Mouse (Mus musculus) CH12.LX (cell line): ENCODE measurements at regions not wholly inside any gene's neighbourhood (a gene's known extent, or its start where the extent isn't known, plus 50 kb on each side); places are given as distances from the start of the nearest gene placed in this dataset.
A peak's percentile ranks its signal among the peaks of the same experiment; 100 is the strongest.

ENCODE experiments used
- DNase-seq: peaks from one replicate; pipeline ENCODE4 v3.0.0-alpha.2; 2013; ENCODE audit errors: extremely low read depth
- H3K27ac ChIP-seq: 2 replicates; pipeline ENCODE4 v1.5.1; 2012; ENCODE audit warnings: low read depth, mild to moderate bottlenecking, control low read depth, moderate library complexity; ENCODE audit not compliant: insufficient read depth
- H3K27me3 ChIP-seq: replicated peaks from 2 replicates; pipeline ENCODE3; 2012; ENCODE audit warnings: inconsistent platforms
- H3K36me3 ChIP-seq, 2 experiments: replicated peaks in 1 of 2; 2 replicates each; pipeline versions ENCODE3 to v1.6.1; 2012; ENCODE audit warnings: inconsistent platforms in 1 of 2, low read length in 1 of 2, mild to moderate bottlenecking in 1 of 2, mixed read lengths in 1 of 2, moderate library complexity in 1 of 2; ENCODE audit not compliant: control insufficient read depth in 1 of 2, insufficient read depth in 1 of 2
- H3K4me1 ChIP-seq, 2 experiments: 2 replicates each; pipeline ENCODE4 v1.6.1; 2012; ENCODE audit warnings: inconsistent platforms in 1 of 2, moderate library complexity in 1 of 2; ENCODE audit not compliant: insufficient read depth in 2 of 2, control insufficient read depth in 1 of 2
- H3K4me2 ChIP-seq: 2 replicates; pipeline ENCODE4 v1.6.1; 2012; ENCODE audit warnings: low read depth, mild to moderate bottlenecking, control low read depth; ENCODE audit not compliant: poor library complexity, insufficient read depth, severe bottlenecking
- H3K4me3 ChIP-seq, 3 experiments: fragments of 150-350 bp in 1 of 3; sonication (generic) in 1 of 3; replicated peaks in 1 of 3; 2 replicates each; pipeline versions ENCODE3 to v1.5.1; 2011 to 2012; ENCODE audit warnings: low read depth in 2 of 3, low read length in 2 of 3, mild to moderate bottlenecking in 2 of 3, moderate library complexity in 2 of 3, control low read depth in 1 of 3, improper control_type of control experiment in 1 of 3, inconsistent platforms in 1 of 3, mixed read lengths in 1 of 3; ENCODE audit not compliant: poor library complexity in 1 of 3
- H3K79me2 ChIP-seq: replicated peaks from 2 replicates; pipeline ENCODE4 v1.6.1; 2012; ENCODE audit warnings: mild to moderate bottlenecking, moderate library complexity; ENCODE audit not compliant: control insufficient read depth, poor library complexity, insufficient read depth, severe bottlenecking; ENCODE audit errors: extremely low read depth
- H3K9ac ChIP-seq: 2 replicates; pipeline ENCODE4 v1.6.1; 2012; ENCODE audit warnings: low read depth, mild to moderate bottlenecking, control low read depth, moderate library complexity; ENCODE audit not compliant: insufficient read depth
- H3K9me3 ChIP-seq: replicated peaks from 2 replicates; pipeline ENCODE3; 2012; ENCODE audit warnings: low read length, inconsistent platforms, mixed read lengths
- BHLHE40 ChIP-seq: IDR thresholded peaks from 2 replicates; pipeline ENCODE4 v1.6.1; 2011; ENCODE audit warnings: mild to moderate bottlenecking, low read depth, low read length, improper control_type of control experiment
- CHD1 ChIP-seq: IDR thresholded peaks from 2 replicates; pipeline ENCODE4 v1.6.1; 2012; ENCODE audit warnings: low read depth, low read length, improper control_type of control experiment, inconsistent platforms
- ELF1 ChIP-seq: IDR thresholded peaks from 2 replicates; pipeline ENCODE4 v1.6.1; 2014; ENCODE audit warnings: low read depth, mild to moderate bottlenecking, inconsistent platforms, low read length, improper control_type of control experiment
- ETS1 ChIP-seq: conservative IDR thresholded peaks from 2 replicates; pipeline ENCODE4 v1.6.1; 2012; ENCODE audit warnings: low read depth, mild to moderate bottlenecking, inconsistent platforms, low read length, improper control_type of control experiment, moderate library complexity
- HCFC1 ChIP-seq: IDR thresholded peaks from 2 replicates; pipeline ENCODE4 v1.6.1; 2012; ENCODE audit warnings: low read depth, mild to moderate bottlenecking, inconsistent platforms, low read length, improper control_type of control experiment
- IRF4 ChIP-seq: IDR thresholded peaks from 2 replicates; pipeline ENCODE4 v1.6.1; 2014; ENCODE audit warnings: low read depth, mild to moderate bottlenecking, inconsistent platforms, low read length, improper control_type of control experiment
- MAZ ChIP-seq: IDR thresholded peaks from 2 replicates; pipeline ENCODE4 v1.6.1; 2012; ENCODE audit warnings: low read depth, mild to moderate bottlenecking, inconsistent platforms, low read length, improper control_type of control experiment, moderate library complexity
- NELFE ChIP-seq: IDR thresholded peaks from 2 replicates; pipeline ENCODE4 v1.6.1; 2011; ENCODE audit warnings: low read depth, low read length, improper control_type of control experiment
- POLR2A ChIP-seq: IDR thresholded peaks from 2 replicates; pipeline ENCODE4 v1.6.1; 2011; ENCODE audit warnings: low read depth, mild to moderate bottlenecking, improper control_type of control experiment, low read length
- SMC3 ChIP-seq: IDR thresholded peaks from 2 replicates; pipeline ENCODE4 v1.6.1; 2011; ENCODE audit warnings: low read depth, low read length, improper control_type of control experiment
- TCF12 ChIP-seq: IDR thresholded peaks from 2 replicates; pipeline ENCODE4 v1.6.1; 2014; ENCODE audit warnings: low read depth, mild to moderate bottlenecking, inconsistent platforms, low read length, improper control_type of control experiment
- dilution Hi-C: fragments of 300-500 bp; cut with MboI; formaldehyde crosslinking; loops from 2 replicates; pipeline ENCODE4 v1.14.3; 2020; ENCODE audit warnings: low sequenced_read_pairs; ENCODE audit not compliant: extremely low pct_unique_long_range_greater_than_20kb, extremely low pct_ligation_motif_present
- in situ Hi-C: fragments of 300-500 bp; cut with MboI; formaldehyde crosslinking; loops from 3 replicates; pipeline ENCODE4 v1.14.3; 2019; ENCODE audit warnings: low sequenced_read_pairs, low pct_ligation_motif_present, low pct_unique_long_range_greater_than_20kb, mixed read lengths

DNA sequence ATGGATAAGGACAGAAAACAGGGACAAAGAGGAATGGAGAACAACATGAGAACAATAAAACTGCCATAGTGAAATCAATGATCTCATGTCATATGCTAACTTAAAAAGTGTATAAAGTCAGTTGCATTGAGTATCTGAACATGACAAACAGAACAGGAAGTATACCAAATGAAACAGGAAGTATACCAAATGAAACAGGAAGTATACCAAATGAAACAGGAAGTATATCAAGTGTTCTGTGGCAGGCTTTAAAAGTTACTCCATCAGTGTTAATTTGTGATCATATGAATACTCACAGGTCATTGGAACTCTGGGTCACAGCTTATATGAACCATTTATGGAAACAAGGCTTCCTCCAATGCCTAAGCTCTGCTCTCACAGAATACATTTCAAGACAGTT, 585.6 kb upstream of the Mgmt start:
- Histone ChIP-seq H3K9me3 (peaks cover 2% of the 10 kb centered on the region), H3K27ac (no peak overlapping the region), H3K27me3 (peaks cover 64% of the 10 kb centered on the region), H3K9ac (no peak overlapping the region), H3K4me1 (no peaks in the 10 kb centered on the region), H3K4me2 (no peak overlapping the region), H3K36me3 (no peaks in the 10 kb centered on the region), H3K79me2 (no peaks in the 10 kb centered on the region), H3K4me3 (no peak overlapping the region)
- no peak for TF ChIP-seq MAZ
- TF ChIP-seq ELF1, result 0 out of 2 replicates have a peak, but pooled peaks have one; percentile 10
- no peak for TF ChIP-seq HCFC1
- DNase-seq, result no peak
- in situ Hi-C loops, result no loop called here
- dilution Hi-C loops, result no loop called here

DNA sequence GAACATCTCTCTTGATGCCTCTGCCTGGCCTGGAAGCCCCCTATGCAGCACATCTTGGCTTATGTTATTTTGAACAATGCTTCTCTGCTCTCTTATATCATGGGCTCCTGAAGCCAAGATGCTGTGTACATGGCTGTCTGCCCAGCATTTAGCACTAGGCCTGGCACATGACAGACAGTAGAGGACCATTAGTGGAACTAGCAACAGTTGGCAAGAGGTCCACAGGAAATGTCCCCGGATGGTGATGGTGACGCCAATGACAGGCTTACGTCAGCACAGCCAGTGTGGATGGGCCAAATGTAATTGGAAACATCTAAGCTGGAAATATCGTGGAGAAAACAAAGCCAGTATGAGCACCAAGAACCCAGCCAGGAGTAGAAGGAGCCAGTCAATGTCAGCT, 567.1 kb upstream of the Mgmt start:
- Histone ChIP-seq H3K27ac (no peak overlapping the region), H3K4me2 (no peak overlapping the region), H3K4me3 (no peak overlapping the region), H3K27me3 (peaks cover 65% of the 10 kb centered on the region), H3K9me3 (no peaks in the 10 kb centered on the region), H3K4me1 (no peaks in the 10 kb centered on the region), H3K36me3 (no peaks in the 10 kb centered on the region), H3K79me2 (no peaks in the 10 kb centered on the region), H3K9ac (no peak overlapping the region)
- DNase-seq, result no peak
- TF ChIP-seq TCF12 (no peak), ETS1 (no peak), BHLHE40 (no peak), SMC3 (no peak), CHD1 (no peak), NELFE (no peak)
- dilution Hi-C loops (no loop called here), in situ Hi-C loops (no loop called here)

DNA sequence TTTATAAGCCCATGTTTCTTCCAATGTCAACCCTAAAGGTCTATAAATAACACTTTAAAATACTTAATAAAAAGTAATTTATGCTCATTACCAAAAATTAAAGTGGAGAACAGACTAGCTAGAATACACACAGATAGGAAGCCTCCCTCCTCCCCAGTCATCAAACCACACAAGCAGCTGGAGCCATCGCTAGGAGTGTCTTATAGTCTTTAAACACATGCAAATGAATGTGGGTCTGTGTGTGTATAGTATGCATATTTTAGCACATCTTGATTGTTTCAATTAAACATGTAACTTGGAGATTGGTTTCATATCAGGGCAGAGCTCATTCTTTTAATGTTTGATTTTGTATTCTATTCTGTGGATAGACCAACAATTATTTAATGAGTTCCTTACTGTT, 564.0 kb upstream of the Mgmt start:
- no peak for DNase-seq
- no peak overlapping the region for H3K4me2 ChIP-seq
- no peak for TF ChIP-seq IRF4
- TF ChIP-seq POLR2A, result no peak
- dilution Hi-C loops, result no loop called here
- in situ Hi-C loops, result no loop called here
- H3K27me3 ChIP-seq, result peaks cover 79% of the 10 kb centered on the region
- H3K79me2 ChIP-seq, result no peaks in the 10 kb centered on the region
- H3K27ac ChIP-seq, result no peak overlapping the region
- no peaks in the 10 kb centered on the region for H3K4me1 ChIP-seq
- H3K9me3 ChIP-seq, result no peaks in the 10 kb centered on the region
- no peak overlapping the region for H3K4me3 ChIP-seq
- no peak overlapping the region for H3K9ac ChIP-seq
- no peaks in the 10 kb centered on the region for H3K36me3 ChIP-seq
